Mouse (Mus musculus) limb, embryonic 10.5 days (tissue): ENCODE results near the gene Cyth1. TPM values are rescaled to one million over a fixed set of nuclear protein-coding genes. Genes with fewer than 3 reads are reported as not detected.

Experiments
- DNase-seq: peaks from one replicate; pipeline ENCODE4 v3.0.0-alpha.2; 2017; ENCODE audit warnings: low spot score
- H3K27ac ChIP-seq: fragments of 300-500 bp; sonication (generic); 2 replicates; pipeline ENCODE4 v1.5.1; 2016; ENCODE audit warnings: mild to moderate bottlenecking
- H3K27me3 ChIP-seq: fragments of 300-500 bp; sonication (generic); 2 replicates; pipeline ENCODE4 v1.6.1; 2016; ENCODE audit warnings: low read depth, mild to moderate bottlenecking; ENCODE audit not compliant: poor library complexity, severe bottlenecking
- H3K36me3 ChIP-seq: fragments of 300-500 bp; sonication (generic); 2 replicates; pipeline ENCODE4 v1.6.1; 2016; ENCODE audit warnings: mild to moderate bottlenecking, moderate library complexity
- H3K4me1 ChIP-seq: fragments of 300-500 bp; sonication (generic); 2 replicates; pipeline ENCODE4 v1.6.1; 2016
- H3K4me3 ChIP-seq: fragments of 300-500 bp; sonication (generic); 2 replicates; pipeline ENCODE4 v1.5.1; 2016; ENCODE audit warnings: mild to moderate bottlenecking, moderate library complexity
- H3K9me3 ChIP-seq: fragments of 300-500 bp; sonication (generic); replicated peaks from 2 replicates; pipeline ENCODE4 v1.6.1; 2016; ENCODE audit warnings: mild to moderate bottlenecking
- WGBS: fragments of 180-500 bp; shearing (Covaris S2); methylation state at CpG from one replicate; pipeline ENCODE4 v1.1.7; 2016; 5-methylcytosine and 5-hydroxymethylcytosine counted together
- polyA plus RNA-seq: library from polyadenylated mRNA; unstranded; fragments of >200 nt; fragmentation: Nextera tagmentation; extraction: Ambion mirVana; gene quantifications from 2 replicates; pipeline ENCODE4 v1.2.1, GENCODE M21; 2016

Cyth1 gene
- 17.9 and 22.6 TPM in 2 replicates for polyA plus RNA-seq

- Histone ChIP-seq H3K4me3 (peak within 1 kb of the TSS; percentile 97), H3K9me3 (no peaks in the 10 kb centered on the region), H3K4me1 (peaks cover 41% of the 10 kb centered on the region), H3K36me3 (no peaks in the 10 kb centered on the region), H3K27ac (peak within 1 kb of the TSS; percentile 95), H3K27me3 (no peaks in the 10 kb centered on the region)
- WGBS, result under 1% methylated on average over 81 of the region's 86 CpGs
- DNase-seq, result peak; percentile 100
Measured at GRCm38 (mm10) chr11:118248150-118249011, at the start of gene Cyth1. TSS of gene Cyth1 (minus strand) at chr11:118248592.

GRCm38 (mm10) chr11:118297967-118298366 lies 49.6 kb upstream of the Cyth1 start:
- no peak overlapping the region for H3K4me3 ChIP-seq
- H3K27ac ChIP-seq, result 0 out of 2 replicates have a peak overlapping the region, but pooled peaks have one; percentile 15
- no peak for DNase-seq
- 81% methylated on average over 3 of the region's 3 CpGs for WGBS
- H3K9me3 ChIP-seq, result no peaks in the 10 kb centered on the region
- peaks cover 3% of the 10 kb centered on the region; the same call in 1 of the 2 replicates for H3K4me1 ChIP-seq
- peaks cover 31% of the 10 kb centered on the region for H3K36me3 ChIP-seq
- no peaks in the 10 kb centered on the region for H3K27me3 ChIP-seq

GRCm38 (mm10) chr11:118295026-118295425 lies 46.6 kb upstream of the Cyth1 start:
- H3K27me3 ChIP-seq, result no peaks in the 10 kb centered on the region
- H3K9me3 ChIP-seq, result no peaks in the 10 kb centered on the region
- 0 out of 2 replicates have a peak, but pooled peaks cover 3% of the 10 kb centered on the region for H3K36me3 ChIP-seq
- H3K27ac ChIP-seq, result no peak overlapping the region
- peaks cover 8% of the 10 kb centered on the region for H3K4me1 ChIP-seq
- DNase-seq, result no peak
- H3K4me3 ChIP-seq, result no peak overlapping the region
- WGBS, result 81% methylated on average over 2 of the region's 2 CpGs

GRCm38 (mm10) chr11:118292671-118293070 lies 44.3 kb upstream of the Cyth1 start:
- Histone ChIP-seq H3K9me3 (no peaks in the 10 kb centered on the region), H3K27me3 (no peaks in the 10 kb centered on the region), H3K4me1 (peaks cover 18% of the 10 kb centered on the region), H3K36me3 (peaks cover 2% of the 10 kb centered on the region), H3K4me3 (no peak overlapping the region), H3K27ac (no peak overlapping the region)
- 72% methylated on average over 6 of the region's 6 CpGs for WGBS
- no peak for DNase-seq

- no peaks in the 10 kb centered on the region for H3K27me3 ChIP-seq
- DNase-seq, result peak; percentile 100
- peak within 1 kb of the TSS; percentile 91 for H3K27ac ChIP-seq
- 1% methylated on average over 68 of the region's 68 CpGs for WGBS
- no peaks in the 10 kb centered on the region for H3K9me3 ChIP-seq
- H3K4me1 ChIP-seq, result peaks cover 18% of the 10 kb centered on the region
- peaks cover 27% of the 10 kb centered on the region for H3K36me3 ChIP-seq
- peak within 1 kb of the TSS; percentile 89 for H3K4me3 ChIP-seq
Measured at GRCm38 (mm10) chr11:118289999-118290889, 41.9 kb upstream of the Cyth1 start, which contains the start of gene Usp36. TSS of gene Usp36 (minus strand) at chr11:118290244.

- no peak for DNase-seq
- peak overlapping the region; percentile 91 for H3K27ac ChIP-seq
Measured at GRCm38 (mm10) chr11:118289562-118289961, 41.2 kb upstream of the Cyth1 start.

GRCm38 (mm10) chr11:118289037-118289511 lies 40.7 kb upstream of the Cyth1 start:
- H3K4me3 ChIP-seq, result peak overlapping the region; percentile 89
- peaks cover 38% of the 10 kb centered on the region for H3K36me3 ChIP-seq
- 1% methylated on average over 16 of the region's 16 CpGs for WGBS
- H3K27me3 ChIP-seq, result no peaks in the 10 kb centered on the region
- H3K9me3 ChIP-seq, result no peaks in the 10 kb centered on the region
- peak overlapping the region; percentile 91 for H3K27ac ChIP-seq
- DNase-seq, result peak; percentile 47
- peaks cover 18% of the 10 kb centered on the region for H3K4me1 ChIP-seq

More at GRCm38 (mm10) chr11:118289562-118289961, 41.2 kb upstream of the Cyth1 start:
- H3K36me3 ChIP-seq, result peaks cover 33% of the 10 kb centered on the region
- no peaks in the 10 kb centered on the region for H3K9me3 ChIP-seq
- peaks cover 18% of the 10 kb centered on the region for H3K4me1 ChIP-seq
- no peaks in the 10 kb centered on the region for H3K27me3 ChIP-seq
- 0% methylated on average over 22 of the region's 22 CpGs for WGBS
- H3K4me3 ChIP-seq, result peak overlapping the region; percentile 89

GRCm38 (mm10) chr11:118287573-118287972 lies 39.2 kb upstream of the Cyth1 start:
- Histone ChIP-seq H3K4me3 (no peak overlapping the region), H3K36me3 (peaks cover 53% of the 10 kb centered on the region), H3K27ac (no peak overlapping the region), H3K4me1 (peaks cover 18% of the 10 kb centered on the region), H3K9me3 (no peaks in the 10 kb centered on the region), H3K27me3 (no peaks in the 10 kb centered on the region)
- 96% methylated on average over 9 of the region's 9 CpGs for WGBS
- no peak for DNase-seq

- peaks cover 65% of the 10 kb centered on the region for H3K36me3 ChIP-seq
- DNase-seq, result no peak
- H3K27ac ChIP-seq, result no peak overlapping the region
- H3K4me3 ChIP-seq, result no peak overlapping the region
- H3K9me3 ChIP-seq, result no peaks in the 10 kb centered on the region
- WGBS, result 96% methylated on average over 9 of the region's 9 CpGs
- no peaks in the 10 kb centered on the region for H3K27me3 ChIP-seq
- H3K4me1 ChIP-seq, result peaks cover 18% of the 10 kb centered on the region
Measured at GRCm38 (mm10) chr11:118286434-118286833, 38.0 kb upstream of the Cyth1 start.

GRCm38 (mm10) chr11:118285791-118286190 lies 37.4 kb upstream of the Cyth1 start:
- Histone ChIP-seq H3K4me3 (no peak overlapping the region), H3K4me1 (peaks cover 17% of the 10 kb centered on the region), H3K27ac (no peak overlapping the region), H3K27me3 (no peaks in the 10 kb centered on the region), H3K9me3 (no peaks in the 10 kb centered on the region), H3K36me3 (peaks cover 71% of the 10 kb centered on the region)
- WGBS, result 95% methylated on average over 13 of the region's 13 CpGs
- DNase-seq, result no peak

GRCm38 (mm10) chr11:118280218-118280617 lies 31.8 kb upstream of the Cyth1 start:
- no peaks in the 10 kb centered on the region for H3K27me3 ChIP-seq
- 94% methylated on average over 3 of the region's 3 CpGs for WGBS
- H3K36me3 ChIP-seq, result peaks cover 100% of the 10 kb centered on the region
- no peak overlapping the region for H3K4me3 ChIP-seq
- DNase-seq, result no peak
- H3K27ac ChIP-seq, result no peak overlapping the region
- no peaks in the 10 kb centered on the region for H3K9me3 ChIP-seq
- H3K4me1 ChIP-seq, result no peaks in the 10 kb centered on the region

GRCm38 (mm10) chr11:118276328-118276727 lies 27.9 kb upstream of the Cyth1 start:
- Histone ChIP-seq H3K9me3 (no peaks in the 10 kb centered on the region), H3K4me1 (no peaks in the 10 kb centered on the region), H3K4me3 (no peak overlapping the region), H3K27me3 (no peaks in the 10 kb centered on the region), H3K36me3 (peaks cover 100% of the 10 kb centered on the region), H3K27ac (no peak overlapping the region)
- 84% methylated on average over 7 of the region's 7 CpGs for WGBS
- DNase-seq, result no peak
